In the genomic region with DNA sequence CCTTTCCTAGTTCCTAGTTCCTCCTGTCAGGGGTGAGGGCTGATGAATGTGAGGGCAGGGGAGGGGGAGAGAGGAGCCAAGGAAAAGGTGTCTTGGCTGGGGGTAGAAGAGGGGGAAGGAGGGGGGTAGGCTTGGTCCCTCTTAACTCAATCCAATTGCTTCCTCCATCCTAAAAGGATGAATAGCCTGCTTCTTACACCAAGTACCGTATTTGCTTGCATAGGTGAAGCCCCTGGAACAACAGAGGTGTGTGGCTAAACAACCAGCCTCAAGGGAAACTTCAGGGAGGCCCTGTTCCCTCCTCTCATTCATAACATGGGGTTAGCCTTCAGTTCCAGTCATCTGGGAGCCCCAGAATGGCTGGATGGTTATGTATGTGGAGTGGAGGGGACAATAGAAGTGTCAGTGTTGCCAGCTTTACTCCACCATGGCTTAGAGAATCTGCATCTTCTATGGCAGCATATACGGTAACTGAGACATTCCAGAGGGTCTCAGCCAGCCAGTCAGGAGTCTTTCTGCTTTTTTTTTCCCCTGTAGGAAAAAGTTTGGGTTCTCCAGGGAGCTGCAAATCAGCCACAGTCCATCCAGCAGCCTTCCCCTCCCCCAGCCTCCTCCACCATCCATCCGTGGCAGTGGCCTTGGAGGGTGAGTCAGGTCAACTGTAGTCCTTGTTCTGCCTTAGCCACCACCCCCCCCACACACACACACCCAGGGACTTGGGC, we compare ENCODE assay signal across 10 mouse cellular contexts.
DNase-seq lines count a peak whose midpoint lies in the region; ATAC-seq lines count a peak whose summit lies in the region.
"Had no signal": no experiment of that assay in that cellular context is flagged by ENCODE, and none has a peak within 500 bp of the region (broad histone marks: within the 10 kb centered on the region; RNA-seq: fewer than 3 reads in every experiment).

No protein-coding gene starts in this region.

- H3K36me3 ChIP-seq in kidney, embryonic 16.5 days (ENCODE audit: insufficient read depth, low read length): no peaks in the 10 kb centered on the region
- no peaks in the 10 kb centered on the region for H3K36me3 ChIP-seq in hindbrain, embryonic 14.5 days (replicated peaks; ENCODE audit: control insufficient read depth, insufficient read depth)
- H3K36me3 ChIP-seq in neural tube, embryonic 12.5 days: no peaks in the 10 kb centered on the region

- peak overlapping the region; percentile 76 for H3K27ac ChIP-seq in kidney, embryonic 16.5 days (ENCODE audit: low read length)
- no peak overlapping the region for H3K27ac ChIP-seq in hindbrain, embryonic 14.5 days
- H3K27ac ChIP-seq in neural tube, embryonic 12.5 days: no peak overlapping the region
- H3K27ac ChIP-seq: liver, embryonic 14.5 days had no signal

- H3K9ac ChIP-seq in kidney, embryonic 16.5 days (replicated peaks; ENCODE audit: low read length): peak overlapping the region; percentile 23
- H3K9ac ChIP-seq in hindbrain, embryonic 14.5 days: no peak overlapping the region
- H3K9ac ChIP-seq in neural tube, embryonic 12.5 days: peak overlapping the region; percentile 6; the same call in 1 of the 2 replicates
- H3K9ac ChIP-seq: liver, embryonic 14.5 days had no signal

- WGBS in kidney, embryonic 16.5 days: 9% methylated on average over 3 of the region's 3 CpGs
- WGBS in hindbrain, embryonic 14.5 days: 4% methylated on average over 3 of the region's 3 CpGs
- 0% methylated on average over 3 of the region's 3 CpGs for WGBS in neural tube, embryonic 12.5 days

- H3K4me3 ChIP-seq in kidney, embryonic 16.5 days (ENCODE audit: low read length): peak overlapping the region; percentile 13; the same call in 1 of the 2 replicates
- no peak overlapping the region for H3K4me3 ChIP-seq in hindbrain, embryonic 14.5 days (replicated peaks; ENCODE audit: low read length)
- no peak overlapping the region for H3K4me3 ChIP-seq in neural tube, embryonic 12.5 days

- peaks cover 33% of the 10 kb centered on the region for H3K4me1 ChIP-seq in kidney, embryonic 16.5 days (ENCODE audit: insufficient read depth, low read length)
- H3K4me1 ChIP-seq in hindbrain, embryonic 14.5 days (replicated peaks; ENCODE audit: control insufficient read depth, insufficient read depth, low read length): peaks cover 17% of the 10 kb centered on the region
- H3K4me1 ChIP-seq in neural tube, embryonic 12.5 days: peaks cover 35% of the 10 kb centered on the region

- peak; percentile 84 for ATAC-seq in kidney, embryonic 16.5 days (ENCODE audit: low FRiP score, low TSS enrichment)
- ATAC-seq in hindbrain, embryonic 14.5 days (ENCODE audit: low FRiP score): 0 out of 2 replicates have a peak, but pooled peaks have one; percentile 37
- ATAC-seq in neural tube, embryonic 12.5 days (ENCODE audit: low FRiP score, low read depth): peak; percentile 35; the same call in 1 of the 2 replicates

- no peaks in the 10 kb centered on the region for H3K27me3 ChIP-seq in kidney, embryonic 16.5 days (ENCODE audit: insufficient read depth, low read length)
- H3K27me3 ChIP-seq in hindbrain, embryonic 14.5 days (ENCODE audit: control insufficient read depth, insufficient read depth, low read length): peaks cover 11% of the 10 kb centered on the region; the same call in 1 of the 2 replicates
- peaks cover 3% of the 10 kb centered on the region; the same call in 1 of the 2 replicates for H3K27me3 ChIP-seq in neural tube, embryonic 12.5 days (replicated peaks)

- H3K9me3 ChIP-seq in kidney, embryonic 16.5 days (ENCODE audit: low read length): 0 out of 2 replicates have a peak, but pooled peaks cover 5% of the 10 kb centered on the region
- no peaks in the 10 kb centered on the region for H3K9me3 ChIP-seq in hindbrain, embryonic 14.5 days (ENCODE audit: control insufficient read depth, low read length)
- no peaks in the 10 kb centered on the region for H3K9me3 ChIP-seq in neural tube, embryonic 12.5 days

- H3K4me2 ChIP-seq in kidney, embryonic 16.5 days (replicated peaks; ENCODE audit: low read depth, low read length): peak overlapping the region; percentile 41
- no peak overlapping the region; the same call in 1 of the 2 replicates for H3K4me2 ChIP-seq in hindbrain, embryonic 14.5 days (replicated peaks)
- H3K4me2 ChIP-seq in neural tube, embryonic 12.5 days (replicated peaks): peak overlapping the region; percentile 40

- DNase-seq in kidney, adult 9 months: no peak
- peak; percentile 67 for DNase-seq in adrenal gland, postnatal 25 days
- no peak for DNase-seq in hindbrain, embryonic 14.5 days (ENCODE audit: low spot score)
- DNase-seq in thymus, postnatal 25 days: no peak
- no peak for DNase-seq in ovary, postnatal 36 days (ENCODE audit: low spot score)
- DNase-seq in cerebellum, adult 18-20 months: no peak
- DNase-seq: cerebellum, adult 11 months had no signal
